Comparison of ENCODE assay signal across 16 mouse cellular contexts in the genomic region with DNA sequence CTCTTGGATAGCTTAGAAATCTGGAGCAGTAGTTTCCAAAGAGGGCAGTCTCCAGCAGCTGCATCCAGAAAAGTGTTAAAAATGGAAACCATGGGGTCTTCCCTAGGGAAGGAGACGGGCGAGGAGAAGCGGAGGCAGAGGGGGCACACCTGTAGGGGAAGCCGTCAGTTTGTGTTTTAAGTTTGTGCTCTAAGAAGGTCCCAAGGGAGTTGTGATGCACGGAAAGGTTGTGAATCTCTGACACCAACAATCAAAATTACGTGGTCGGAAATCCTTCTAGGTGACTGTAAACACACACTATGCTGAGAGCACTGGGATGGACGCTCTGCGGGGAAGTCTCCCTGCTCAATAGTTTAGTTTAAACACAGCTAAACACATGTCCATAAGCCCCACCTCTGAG.
"Had no signal": no experiment of that assay in that cellular context is flagged by ENCODE, and none has a peak within 500 bp of the region (broad histone marks: within the 10 kb centered on the region; RNA-seq: fewer than 3 reads in every experiment).

No protein-coding gene starts in this region.

- H3K4me2 ChIP-seq: neural tube, embryonic 13.5 days; neural tube, embryonic 15.5 days; stomach, embryonic 15.5 days had no signal

- H3K4me1 ChIP-seq: neural tube, embryonic 13.5 days; neural tube, embryonic 15.5 days; stomach, embryonic 15.5 days had no signal

- H3K9ac ChIP-seq: neural tube, embryonic 13.5 days; neural tube, embryonic 15.5 days; stomach, embryonic 15.5 days had no signal

- H3K27me3 ChIP-seq: neural tube, embryonic 13.5 days; neural tube, embryonic 15.5 days; stomach, embryonic 15.5 days had no signal

- H3K27ac ChIP-seq: neural tube, embryonic 13.5 days; neural tube, embryonic 15.5 days; stomach, embryonic 15.5 days; stomach, postnatal 0 days had no signal

- H3K9me3 ChIP-seq: neural tube, embryonic 13.5 days; neural tube, embryonic 15.5 days; stomach, embryonic 15.5 days had no signal

- H3K4me3 ChIP-seq: neural tube, embryonic 13.5 days; neural tube, embryonic 15.5 days; stomach, embryonic 15.5 days had no signal

- DNase-seq: retina, postnatal 1 day; right cerebral cortex, adult 18-20 months; right cerebral cortex, postnatal 14 days; right cerebral cortex, postnatal 25 days; right cerebral cortex, postnatal 4 days; spleen, adult 18-20 months; thymus, adult 18-20 months; thymus, adult 2 months; thymus, postnatal 14 days; thymus, postnatal 25 days; thymus, postnatal 36 days; thymus, postnatal 4 days had no signal

- H3K36me3 ChIP-seq: neural tube, embryonic 13.5 days; neural tube, embryonic 15.5 days; stomach, embryonic 15.5 days had no signal
